Mouse (Mus musculus): ENCODE results near the gene Hao2. TPM values are rescaled to one million over a fixed set of nuclear protein-coding genes. Genes with fewer than 3 reads are reported as not detected.

Gene Hao2
- total RNA-seq (2023): not detected

DNA sequence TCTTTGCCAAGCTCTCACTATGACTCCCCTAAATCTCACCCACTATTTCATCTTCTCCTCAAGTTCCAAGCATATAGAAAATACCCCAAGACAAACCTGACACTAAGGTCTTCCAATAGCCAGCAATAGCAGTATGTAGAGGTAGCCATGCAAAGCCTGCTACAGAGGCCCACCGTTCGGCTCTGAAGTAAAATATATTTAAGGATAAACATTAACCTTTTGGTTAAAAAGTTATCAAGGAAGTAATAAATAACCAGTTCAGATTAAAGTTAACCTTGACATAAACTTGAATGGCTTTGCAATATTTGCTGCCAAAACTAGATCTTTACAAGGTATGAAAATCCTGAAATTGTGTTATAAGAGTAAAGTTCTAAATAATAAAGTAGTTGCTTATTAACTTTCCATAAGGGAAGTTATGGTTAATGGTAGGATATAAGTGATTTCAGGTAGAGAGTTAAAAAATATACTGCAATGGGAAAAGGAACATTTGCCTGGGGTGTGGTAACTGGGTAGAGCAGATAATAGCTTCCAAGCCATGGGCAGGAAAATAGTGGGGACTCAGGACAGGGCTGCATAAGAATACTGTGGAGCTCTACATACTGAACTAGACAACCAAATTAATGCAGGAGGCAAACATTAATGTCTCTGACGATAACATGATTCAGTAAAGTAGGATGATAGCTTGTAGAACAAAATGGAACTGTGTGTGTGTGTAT, at the start of gene Hao2:
TSS of gene Hao2 (minus strand) at position 183 of the 716 bp plus-strand sequence.

GRCm38 (mm10) chr3:98859576-98859975, 33.5 kb downstream of the Hao2 start, which contains the start of gene Hsd3b1:
Gene Hsd3b1 (minus strand): TSS chr3:98859794.

Other genes starting within 250 kb of the Hao2 start
- gene Hsd3b2, start 168.7 kb downstream of the Hao2 start, total RNA-seq (2023): 0.23 TPM
- gene Hsd3b3, start 130.1 kb downstream of the Hao2 start, total RNA-seq (2023): not detected
- not detected for gene Hsd3b6, start 78.8 kb downstream of the Hao2 start, total RNA-seq (2023)
- gene Hsd3b1, start 33.4 kb downstream of the Hao2 start, total RNA-seq (2023): not detected
- gene Wars2, start 247.8 kb upstream of the Hao2 start, total RNA-seq (2023): 7.5 TPM